Mouse (Mus musculus) MEL (cell line): ENCODE measurements at regions not wholly inside any gene's neighbourhood (a gene's known extent, or its start where the extent isn't known, plus 50 kb on each side); places are given as distances from the start of the nearest gene placed in this dataset.

Source experiments
- DNase-seq: peaks from one replicate; pipeline ENCODE4 v3.0.0; 2011; ENCODE audit warnings: low read depth, low spot score
- H3K27ac ChIP-seq: 2 replicates; pipeline ENCODE4 v1.5.1; 2012; ENCODE audit warnings: low read depth, mild to moderate bottlenecking, control low read depth, low read length, moderate library complexity; ENCODE audit not compliant: control insufficient read depth
- H3K27me3 ChIP-seq, 2 experiments: fragments of 150-350 bp in 1 of 2; sonication (generic) in 1 of 2; 2 replicates each; pipeline ENCODE4 v1.6.1; 2012; ENCODE audit warnings: low read length in 2 of 2, mild to moderate bottlenecking in 2 of 2, improper control_type of control experiment in 1 of 2, moderate library complexity in 1 of 2; ENCODE audit not compliant: insufficient read depth in 2 of 2, control insufficient read depth in 1 of 2
- H3K36me3 ChIP-seq, 2 experiments: 2 replicates each; pipeline ENCODE4 v1.6.1; 2012 to 2014; ENCODE audit warnings: low read length in 2 of 2, improper control_type of control experiment in 1 of 2, inconsistent platforms in 1 of 2, mild to moderate bottlenecking in 1 of 2; ENCODE audit not compliant: insufficient read depth in 2 of 2, control insufficient read depth in 1 of 2
- H3K4me1 ChIP-seq, 2 experiments: fragments of 150-350 bp in 1 of 2; sonication (generic) in 1 of 2; 2 replicates each; pipeline ENCODE4 v1.6.1; 2012; ENCODE audit warnings: low read length in 2 of 2, improper control_type of control experiment in 1 of 2, mild to moderate bottlenecking in 1 of 2; ENCODE audit not compliant: insufficient read depth in 2 of 2, control insufficient read depth in 1 of 2
- H3K4me3 ChIP-seq, 2 experiments: fragments of 150-350 bp in 1 of 2; sonication (generic) in 1 of 2; 2 replicates each; pipeline ENCODE4 v1.5.1; 2012; ENCODE audit warnings: low read depth in 2 of 2, low read length in 2 of 2, mild to moderate bottlenecking in 2 of 2, moderate library complexity in 2 of 2, control low read depth in 1 of 2, improper control_type of control experiment in 1 of 2; ENCODE audit not compliant: control insufficient read depth in 1 of 2, insufficient read depth in 1 of 2
- H3K79me2 ChIP-seq: 2 replicates; pipeline ENCODE4 v1.6.1; 2012; ENCODE audit warnings: mild to moderate bottlenecking, low read length, moderate library complexity; ENCODE audit not compliant: control insufficient read depth, poor library complexity, insufficient read depth
- H3K9ac ChIP-seq: 2 replicates; pipeline ENCODE4 v1.6.1; 2012; ENCODE audit warnings: low read depth, mild to moderate bottlenecking, control low read depth, low read length, moderate library complexity; ENCODE audit not compliant: control insufficient read depth, poor library complexity, severe bottlenecking
- H3K9me3 ChIP-seq: fragments of 150-350 bp; sonication (generic); replicated peaks from 2 replicates; pipeline ENCODE4 v1.6.1; 2012; ENCODE audit warnings: mild to moderate bottlenecking, low read length, improper control_type of control experiment, moderate library complexity; ENCODE audit not compliant: insufficient read depth
- BHLHE40 ChIP-seq: IDR thresholded peaks from 2 replicates; pipeline ENCODE4 v1.6.1; 2012; ENCODE audit warnings: low read depth, mild to moderate bottlenecking, inconsistent platforms, low read length, improper control_type of control experiment, borderline replicate concordance
- CTCF ChIP-seq, 3 experiments: IDR thresholded peaks in 2 of 3; conservative IDR thresholded peaks in 1 of 3; 2 replicates each; pipeline ENCODE4 v1.5.1; 2011 to 2012; ENCODE audit warnings: low read length in 3 of 3, low read depth in 2 of 3, mild to moderate bottlenecking in 2 of 3, improper control_type of control experiment in 1 of 3, inconsistent platforms in 1 of 3, mixed read lengths in 1 of 3, moderate library complexity in 1 of 3; ENCODE audit not compliant: control insufficient read depth in 1 of 3, insufficient read depth in 1 of 3, poor library complexity in 1 of 3, severe bottlenecking in 1 of 3
- E2F4 ChIP-seq: IDR thresholded peaks from 2 replicates; pipeline ENCODE4 v1.6.1; 2011; ENCODE audit warnings: low read depth, low read length, improper control_type of control experiment, borderline replicate concordance
- ELF1 ChIP-seq: IDR thresholded peaks from 2 replicates; pipeline ENCODE4 v1.6.1; 2014; ENCODE audit warnings: low read depth, mild to moderate bottlenecking, inconsistent platforms, low read length, improper control_type of control experiment, moderate library complexity
- EP300 ChIP-seq, 2 experiments: IDR thresholded peaks; 2 replicates each; pipeline ENCODE4 v1.6.1; 2011; ENCODE audit warnings: improper control_type of control experiment in 2 of 2, low read length in 2 of 2, low read depth in 1 of 2, mild to moderate bottlenecking in 1 of 2
- ETS1 ChIP-seq: IDR thresholded peaks from 2 replicates; pipeline ENCODE4 v1.6.1; 2012; ENCODE audit warnings: low read depth, mild to moderate bottlenecking, inconsistent platforms, low read length, improper control_type of control experiment, moderate library complexity
- JUND ChIP-seq: IDR thresholded peaks from 2 replicates; pipeline ENCODE4 v1.6.1; 2011; ENCODE audit warnings: low read depth, mild to moderate bottlenecking, improper control_type of control experiment, low read length
- KAT2A ChIP-seq: conservative IDR thresholded peaks from 2 replicates; pipeline ENCODE4 v1.6.1; 2012; ENCODE audit warnings: low read depth, low read length, improper control_type of control experiment, inconsistent platforms
- MAFK ChIP-seq: IDR thresholded peaks from 2 replicates; pipeline ENCODE4 v1.6.1; 2011; ENCODE audit warnings: low read depth, mild to moderate bottlenecking, low read length, improper control_type of control experiment, borderline replicate concordance
- MAX ChIP-seq: IDR thresholded peaks from 2 replicates; pipeline ENCODE4 v1.6.1; 2011; ENCODE audit warnings: low read length, improper control_type of control experiment
- MAZ ChIP-seq: IDR thresholded peaks from 2 replicates; pipeline ENCODE4 v1.6.1; 2012; ENCODE audit warnings: low read depth, mild to moderate bottlenecking, inconsistent platforms, low read length, improper control_type of control experiment
- MEF2A ChIP-seq: IDR thresholded peaks from 2 replicates; pipeline ENCODE4 v1.6.1; 2014; ENCODE audit warnings: low read depth, mild to moderate bottlenecking, inconsistent platforms, low read length, improper control_type of control experiment; ENCODE audit not compliant: poor library complexity, insufficient replicate concordance, severe bottlenecking; ENCODE audit errors: extremely low read depth
- MXI1 ChIP-seq: IDR thresholded peaks from 2 replicates; pipeline ENCODE4 v1.6.1; 2011; ENCODE audit warnings: mild to moderate bottlenecking, low read depth, low read length, improper control_type of control experiment
- MYC ChIP-seq: IDR thresholded peaks from 2 replicates; pipeline ENCODE4 v1.6.1; 2011; ENCODE audit warnings: low read depth, mild to moderate bottlenecking, low read length, improper control_type of control experiment, moderate library complexity
- POLR2AphosphoS2 ChIP-seq: IDR thresholded peaks from 2 replicates; pipeline ENCODE4 v1.6.1; 2011; ENCODE audit warnings: low read length, improper control_type of control experiment
- POLR2AphosphoS5 ChIP-seq: IDR thresholded peaks from 2 replicates; pipeline ENCODE4 v1.6.1; 2012; ENCODE audit warnings: low read depth, borderline replicate concordance, mild to moderate bottlenecking, inconsistent platforms, low read length, moderate library complexity, mixed read lengths
- RAD21 ChIP-seq: IDR thresholded peaks from 2 replicates; pipeline ENCODE4 v1.6.1; 2011; ENCODE audit warnings: mild to moderate bottlenecking, low read depth, low read length, improper control_type of control experiment
- RCOR1 ChIP-seq: IDR thresholded peaks from 2 replicates; pipeline ENCODE4 v1.6.1; 2012; ENCODE audit warnings: low read depth, mild to moderate bottlenecking, inconsistent platforms, low read length, improper control_type of control experiment
- TBP ChIP-seq: IDR thresholded peaks from 2 replicates; pipeline ENCODE4 v1.8.0; 2011; ENCODE audit warnings: low read depth, low read length, improper control_type of control experiment
- ZKSCAN1 ChIP-seq: IDR thresholded peaks from 2 replicates; pipeline ENCODE4 v1.6.1; 2012; ENCODE audit warnings: low read depth, mild to moderate bottlenecking, inconsistent platforms, low read length, improper control_type of control experiment, moderate library complexity
- ZMIZ1 ChIP-seq: IDR thresholded peaks from 2 replicates; pipeline ENCODE4 v1.6.1; 2012; ENCODE audit warnings: low read depth, mild to moderate bottlenecking, inconsistent platforms, low read length, improper control_type of control experiment, moderate library complexity
- ZNF384 ChIP-seq: IDR thresholded peaks from 2 replicates; pipeline ENCODE4 v1.6.1; 2012; ENCODE audit warnings: low read depth, mild to moderate bottlenecking, inconsistent platforms, low read length, improper control_type of control experiment

GRCm38 (mm10) chr13:119045112-119045511 is 375.5 kb downstream of the Fgf10 start:
- Histone ChIP-seq H3K36me3 (no peaks in the 10 kb centered on the region), H3K79me2 (no peaks in the 10 kb centered on the region), H3K27ac (no peak overlapping the region), H3K27me3 (no peaks in the 10 kb centered on the region), H3K9ac (no peak overlapping the region), H3K9me3 (no peaks in the 10 kb centered on the region), H3K4me1 (no peaks in the 10 kb centered on the region), H3K4me3 (no peak overlapping the region)
- no peak for TF ChIP-seq ZKSCAN1
- no peak for DNase-seq

GRCm38 (mm10) chr13:119068745-119069580 is 359.4 kb upstream of the Paip1 start:
- H3K4me1 ChIP-seq = no peaks in the 10 kb centered on the region
- DNase-seq = no peak
- TF ChIP-seq TBP (no peak), MYC (no peak), RCOR1 (no peak), EP300 (IDR thresholded peaks at IDR 0.05; ENCODE audit: low read depth in 1 of 2, low read length in 2 of 2) (no peak), POLR2AphosphoS5 (no peak), ZNF384 (no peak), ZMIZ1 (no peak), JUND (no peak), MAZ (no peak)
- H3K36me3 ChIP-seq = no peaks in the 10 kb centered on the region
- H3K4me3 ChIP-seq = no peak overlapping the region
- no peaks in the 10 kb centered on the region for H3K9me3 ChIP-seq
- no peak overlapping the region for H3K9ac ChIP-seq
- no peaks in the 10 kb centered on the region for H3K79me2 ChIP-seq
- no peaks in the 10 kb centered on the region for H3K27me3 ChIP-seq
- no peak overlapping the region for H3K27ac ChIP-seq

- no peak for TF ChIP-seq ETS1
- no peak for TF ChIP-seq MEF2A
- TF ChIP-seq EP300 (IDR thresholded peaks at IDR 0.05; ENCODE audit: low read depth in 1 of 2, low read length in 2 of 2) = no peak
- no peak for TF ChIP-seq MYC
- TF ChIP-seq MAX = no peak
- TF ChIP-seq ELF1 = no peak
- TF ChIP-seq MAFK = no peak
- TF ChIP-seq TBP = no peak
- TF ChIP-seq POLR2AphosphoS2 = no peak
- TF ChIP-seq POLR2AphosphoS5 = no peak
- no peak for TF ChIP-seq CTCF (IDR thresholded peaks at IDR 0.05 in 2 of 3, conservative IDR thresholded peaks at IDR 0.05 in 1 of 3; ENCODE audit: control insufficient read depth in 1 of 3, insufficient read depth in 1 of 3, low read depth in 2 of 3, low read length in 3 of 3, poor library complexity in 1 of 3, severe bottlenecking in 1 of 3)
- TF ChIP-seq ZMIZ1 = no peak
- TF ChIP-seq BHLHE40 = no peak
- TF ChIP-seq ZKSCAN1 = no peak
- no peak for TF ChIP-seq E2F4
- TF ChIP-seq KAT2A = no peak
- no peak for TF ChIP-seq MXI1
- no peak for TF ChIP-seq RAD21
- Histone ChIP-seq H3K27me3 (no peaks in the 10 kb centered on the region), H3K9ac (no peak overlapping the region), H3K4me3 (no peak overlapping the region), H3K36me3 (no peaks in the 10 kb centered on the region), H3K79me2 (no peaks in the 10 kb centered on the region), H3K27ac (no peak overlapping the region), H3K4me1 (no peaks in the 10 kb centered on the region), H3K9me3 (no peaks in the 10 kb centered on the region)
- no peak for DNase-seq
Observed at GRCm38 (mm10) chr13:119069581-119069936, 358.8 kb upstream of the Paip1 start.
